Mouse (Mus musculus) stomach, embryonic 15.5 days (tissue): Measurements from ENCODE around the gene Exosc10. TPM values are rescaled to one million over a fixed set of nuclear protein-coding genes. Genes with fewer than 3 reads are reported as not detected.

Experiments used
- ATAC-seq: fragments of 200-750 bp; cut with Nextera tagmentation; 2 replicates; pipeline ENCODE4 v1.8.0; 2017; ENCODE audit warnings: low read depth, moderate number of reproducible peaks, moderate TSS enrichment; ENCODE audit not compliant: insufficient read depth, low FRiP score
- H3K27ac ChIP-seq: fragments of 300-500 bp; sonication (generic); 2 replicates; pipeline ENCODE4 v1.5.1; 2015; ENCODE audit warnings: mild to moderate bottlenecking, inconsistent platforms
- H3K27me3 ChIP-seq: fragments of 300-500 bp; sonication (generic); replicated peaks from 2 replicates; pipeline ENCODE4 v1.6.1; 2015; ENCODE audit warnings: inconsistent platforms
- H3K36me3 ChIP-seq: fragments of 300-500 bp; sonication (generic); 2 replicates; pipeline ENCODE4 v1.6.1; 2015; ENCODE audit warnings: inconsistent platforms
- H3K4me1 ChIP-seq: fragments of 300-500 bp; sonication (generic); 2 replicates; pipeline ENCODE4 v1.6.1; 2015; ENCODE audit warnings: inconsistent platforms
- H3K4me2 ChIP-seq: fragments of 300-500 bp; sonication (generic); 2 replicates; pipeline ENCODE4 v1.6.1; 2015; ENCODE audit warnings: mild to moderate bottlenecking, inconsistent platforms
- H3K4me3 ChIP-seq: fragments of 300-500 bp; sonication (generic); replicated peaks from 2 replicates; pipeline ENCODE4 v1.5.1; 2015; ENCODE audit warnings: inconsistent platforms
- H3K9ac ChIP-seq: fragments of 300-500 bp; sonication (generic); 2 replicates; pipeline ENCODE4 v1.6.1; 2015; ENCODE audit warnings: inconsistent platforms
- H3K9me3 ChIP-seq: fragments of 300-500 bp; sonication (generic); 2 replicates; pipeline ENCODE4 v1.6.1; 2016; ENCODE audit warnings: inconsistent platforms
- WGBS: fragments of 180-500 bp; shearing (Covaris S2); methylation state at CpG from one replicate; pipeline ENCODE4 v1.1.7; 2015; 5-methylcytosine and 5-hydroxymethylcytosine counted together
- polyA plus RNA-seq: library from polyadenylated mRNA; unstranded; fragments of >200 nt; fragmentation: Nextera tagmentation; extraction: Ambion mirVana; gene quantifications from 2 replicates; pipeline ENCODE4 v1.2.1, GENCODE M21; 2015

The Exosc10 gene
- polyA plus RNA-seq, 1 experiment from 2014 or later: 68.1 TPM

- H3K27me3 ChIP-seq: no peaks in the 10 kb centered on the region
- ATAC-seq: no peak
- H3K4me3 ChIP-seq: no peak overlapping the region
- peaks cover 54% of the 10 kb centered on the region for H3K36me3 ChIP-seq
- H3K27ac ChIP-seq: no peak overlapping the region
- no peak overlapping the region for H3K4me2 ChIP-seq
- no peaks in the 10 kb centered on the region for H3K4me1 ChIP-seq
- no peaks in the 10 kb centered on the region for H3K9me3 ChIP-seq
- H3K9ac ChIP-seq: no peak overlapping the region
- 86% methylated on average over 9 of the region's 9 CpGs for WGBS
Measured at GRCm38 (mm10) chr4:148580765-148581164, 22.5 kb downstream of the Exosc10 start.

- no peaks in the 10 kb centered on the region for H3K4me1 ChIP-seq
- 87% methylated on average over 5 of the region's 5 CpGs for WGBS
- no peaks in the 10 kb centered on the region for H3K27me3 ChIP-seq
- H3K4me3 ChIP-seq: no peak overlapping the region
- no peak for ATAC-seq
- peaks cover 47% of the 10 kb centered on the region for H3K36me3 ChIP-seq
- no peak overlapping the region for H3K4me2 ChIP-seq
- no peak overlapping the region for H3K9ac ChIP-seq
- no peaks in the 10 kb centered on the region for H3K9me3 ChIP-seq
- no peak overlapping the region for H3K27ac ChIP-seq
Measured at GRCm38 (mm10) chr4:148581422-148581821, 23.2 kb downstream of the Exosc10 start.

DNA sequence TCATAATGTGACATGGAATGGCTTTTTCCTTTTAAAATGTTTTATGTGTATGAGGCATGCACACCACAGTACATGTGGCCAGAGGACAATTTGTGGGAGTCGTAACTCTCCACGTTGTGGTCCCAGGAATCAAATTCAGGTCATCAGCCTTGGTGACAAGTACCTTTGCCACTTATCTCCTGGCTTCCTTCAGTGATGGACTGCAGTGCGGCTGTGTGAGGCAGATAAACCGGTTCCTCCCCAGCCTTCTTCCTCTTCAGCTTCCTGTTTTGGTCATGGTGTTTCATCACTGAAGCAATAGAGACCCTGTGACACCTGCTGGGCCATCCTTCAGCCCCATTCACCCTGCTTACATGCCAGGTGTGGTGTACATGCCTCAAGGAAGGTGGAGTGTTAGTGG is 25.0 kb downstream of the Exosc10 start:
- whole genome bisulfite sequencing: 61% methylated on average over 4 of the region's 4 CpGs
- Histone ChIP-seq H3K27me3 (no peaks in the 10 kb centered on the region), H3K27ac (no peak overlapping the region), H3K4me2 (no peak overlapping the region), H3K4me1 (no peaks in the 10 kb centered on the region), H3K9me3 (no peaks in the 10 kb centered on the region), H3K36me3 (peaks cover 41% of the 10 kb centered on the region), H3K9ac (no peak overlapping the region), H3K4me3 (no peak overlapping the region)
- ATAC-seq: no peak

DNA sequence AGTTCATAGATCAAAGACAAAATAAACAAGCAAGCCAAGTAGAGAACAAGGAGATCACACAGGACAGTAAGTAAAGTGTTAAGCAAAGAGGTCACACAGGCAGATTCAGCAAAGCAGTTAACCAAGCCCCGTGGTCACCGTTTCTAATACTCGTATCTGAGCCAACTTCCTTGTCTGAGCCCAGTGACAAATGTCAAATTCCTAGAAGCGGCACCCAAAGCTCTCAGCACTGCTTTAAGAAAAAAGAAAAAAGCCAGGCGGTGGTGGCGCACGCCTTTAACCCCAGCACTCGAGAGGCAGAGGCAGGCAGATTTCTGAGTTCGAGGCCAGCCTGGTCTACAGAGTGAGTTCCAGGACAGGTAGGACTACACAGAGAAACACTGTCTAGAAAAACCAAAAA is 28.4 kb downstream of the Exosc10 start:
- H3K4me2 ChIP-seq: no peak overlapping the region
- ATAC-seq: no peak
- H3K27me3 ChIP-seq: no peaks in the 10 kb centered on the region
- H3K4me1 ChIP-seq: peaks cover 4% of the 10 kb centered on the region
- peaks cover 12% of the 10 kb centered on the region; the same call in 1 of the 2 replicates for H3K36me3 ChIP-seq
- H3K4me3 ChIP-seq: no peak overlapping the region
- WGBS: 60% methylated on average over 9 of the region's 9 CpGs
- no peak overlapping the region for H3K27ac ChIP-seq
- no peaks in the 10 kb centered on the region for H3K9me3 ChIP-seq
- H3K9ac ChIP-seq: no peak overlapping the region

- no peak overlapping the region for H3K9ac ChIP-seq
- peaks cover 7% of the 10 kb centered on the region; the same call in 1 of the 2 replicates for H3K36me3 ChIP-seq
- H3K4me2 ChIP-seq: no peak overlapping the region
- no peak overlapping the region for H3K27ac ChIP-seq
- no peak overlapping the region for H3K4me3 ChIP-seq
- no peaks in the 10 kb centered on the region for H3K9me3 ChIP-seq
- no peaks in the 10 kb centered on the region for H3K27me3 ChIP-seq
- 77% methylated on average over 9 of the region's 9 CpGs for WGBS
- ATAC-seq: no peak
- peaks cover 12% of the 10 kb centered on the region for H3K4me1 ChIP-seq
Measured at GRCm38 (mm10) chr4:148588793-148589192, 30.6 kb downstream of the Exosc10 start.

DNA sequence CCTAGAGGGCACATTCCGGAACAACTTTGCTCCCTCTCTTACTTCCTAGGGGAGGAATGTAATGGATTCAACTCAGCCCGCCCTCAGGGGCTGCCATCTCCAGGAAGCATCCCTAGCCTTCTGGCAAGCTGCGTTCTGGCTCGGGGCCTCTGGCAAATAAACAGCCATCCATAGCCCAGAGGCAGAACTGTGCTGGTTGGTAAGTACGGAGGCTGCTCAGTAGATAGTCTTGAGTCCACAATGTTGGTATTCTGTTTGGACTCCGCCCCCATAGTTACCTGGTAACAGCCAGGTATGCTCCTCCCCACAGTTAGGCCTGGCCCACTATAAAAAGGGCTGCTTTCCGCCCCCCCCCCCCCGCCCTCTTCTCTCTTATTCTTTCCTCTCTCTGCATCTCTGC is 31.3 kb downstream of the Exosc10 start:
- H3K9ac ChIP-seq: no peak overlapping the region
- H3K27me3 ChIP-seq: no peaks in the 10 kb centered on the region
- no peak overlapping the region for H3K4me2 ChIP-seq
- peaks cover 15% of the 10 kb centered on the region for H3K36me3 ChIP-seq
- H3K27ac ChIP-seq: no peak overlapping the region
- WGBS: 54% methylated on average over 8 of the region's 8 CpGs
- H3K4me3 ChIP-seq: no peak overlapping the region
- H3K9me3 ChIP-seq: no peaks in the 10 kb centered on the region
- ATAC-seq: 0 out of 2 replicates have a peak, but pooled peaks have one; percentile 33
- H3K4me1 ChIP-seq: peaks cover 12% of the 10 kb centered on the region

GRCm38 (mm10) chr4:148590421-148591170 is 32.4 kb downstream of the Exosc10 start:
- Histone ChIP-seq H3K9ac (peak overlapping the region; percentile 10; the same call in 1 of the 2 replicates), H3K27ac (peak overlapping the region; percentile 55), H3K27me3 (no peaks in the 10 kb centered on the region), H3K4me3 (peak overlapping the region; percentile 100), H3K36me3 (peaks cover 25% of the 10 kb centered on the region), H3K4me2 (peak overlapping the region; percentile 87), H3K9me3 (no peaks in the 10 kb centered on the region), H3K4me1 (peaks cover 12% of the 10 kb centered on the region)
- 3% methylated on average over 18 of the region's 18 CpGs for WGBS
- no peak for ATAC-seq

GRCm38 (mm10) chr4:148591171-148591630 is 33.0 kb downstream of the Exosc10 start, which contains the start of gene Srm:
Gene Srm, plus strand, starts transcription at chr4:148591503.
- peak within 1 kb of the TSS; percentile 55 for H3K27ac ChIP-seq
- H3K4me1 ChIP-seq: peaks cover 12% of the 10 kb centered on the region
- WGBS: 1% methylated on average over 48 of the region's 50 CpGs
- ATAC-seq: peak; percentile 99
- H3K9ac ChIP-seq: peak within 1 kb of the TSS; percentile 92
- peaks cover 31% of the 10 kb centered on the region for H3K36me3 ChIP-seq
- H3K27me3 ChIP-seq: no peaks in the 10 kb centered on the region
- H3K9me3 ChIP-seq: no peaks in the 10 kb centered on the region
- H3K4me2 ChIP-seq: peak within 1 kb of the TSS; percentile 87
- H3K4me3 ChIP-seq: peak within 1 kb of the TSS; percentile 100

- WGBS: under 1% methylated on average over 52 of the region's 53 CpGs
- Histone ChIP-seq H3K27ac (peak overlapping the region; percentile 44; the same call in 1 of the 2 replicates), H3K4me1 (peaks cover 12% of the 10 kb centered on the region), H3K36me3 (peaks cover 37% of the 10 kb centered on the region), H3K4me3 (peak overlapping the region; percentile 100), H3K9ac (peak overlapping the region; percentile 92), H3K27me3 (no peaks in the 10 kb centered on the region), H3K9me3 (no peaks in the 10 kb centered on the region), H3K4me2 (peak overlapping the region; percentile 87)
- peak; percentile 5; the same call in 1 of the 2 replicates for ATAC-seq
Measured at GRCm38 (mm10) chr4:148591637-148592380, 33.6 kb downstream of the Exosc10 start.

DNA sequence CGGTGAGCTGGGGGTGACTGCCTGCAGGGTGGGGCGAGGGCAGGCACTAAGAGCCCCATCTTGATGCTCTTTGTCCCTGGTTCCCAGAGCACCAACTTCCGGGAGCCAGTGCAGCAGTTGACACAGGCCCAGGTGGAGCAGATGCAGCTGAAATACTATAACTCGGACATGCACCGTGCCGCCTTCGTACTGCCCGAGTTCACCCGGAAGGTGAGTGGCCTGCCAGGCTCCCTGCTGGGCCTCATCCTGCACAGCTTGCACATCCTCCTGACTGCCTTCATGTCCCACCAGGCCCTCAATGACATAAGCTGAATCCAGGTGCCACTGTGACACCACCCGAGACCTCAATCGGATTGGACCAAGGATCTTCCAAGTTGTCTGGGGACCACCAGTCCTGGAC is 35.8 kb downstream of the Exosc10 start:
- H3K9me3 ChIP-seq: no peaks in the 10 kb centered on the region
- H3K4me1 ChIP-seq: peaks cover 12% of the 10 kb centered on the region
- no peak overlapping the region for H3K4me2 ChIP-seq
- no peak for ATAC-seq
- no peaks in the 10 kb centered on the region for H3K27me3 ChIP-seq
- peaks cover 53% of the 10 kb centered on the region for H3K36me3 ChIP-seq
- no peak overlapping the region for H3K4me3 ChIP-seq
- H3K9ac ChIP-seq: no peak overlapping the region
- WGBS: 95% methylated on average over 11 of the region's 11 CpGs
- H3K27ac ChIP-seq: no peak overlapping the region

DNA sequence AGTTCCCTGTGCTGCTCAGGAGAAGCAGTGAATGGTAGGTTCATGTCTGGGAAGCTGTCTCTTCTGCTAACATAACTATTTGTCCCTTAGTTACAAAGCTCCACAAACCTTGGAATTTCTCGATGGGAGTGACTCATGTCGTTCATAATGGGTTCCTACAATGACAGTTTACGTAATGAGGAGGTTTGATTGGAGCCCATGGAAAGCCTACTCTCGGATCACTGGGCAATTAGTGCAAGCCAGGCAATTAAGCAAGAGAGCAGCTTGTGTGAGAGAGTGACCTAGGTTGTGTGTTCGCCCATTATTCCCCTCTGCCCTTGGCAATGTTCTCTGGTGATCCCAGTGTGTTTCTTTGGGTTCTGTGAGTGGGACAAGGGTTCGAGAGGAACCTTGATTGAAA is 37.7 kb downstream of the Exosc10 start:
- H3K27me3 ChIP-seq: no peaks in the 10 kb centered on the region
- H3K36me3 ChIP-seq: peaks cover 57% of the 10 kb centered on the region
- ATAC-seq: no peak
- H3K4me3 ChIP-seq: no peak overlapping the region
- no peak overlapping the region for H3K4me2 ChIP-seq
- no peak overlapping the region for H3K9ac ChIP-seq
- H3K27ac ChIP-seq: no peak overlapping the region
- WGBS: 79% methylated on average over 6 of the region's 6 CpGs
- H3K9me3 ChIP-seq: no peaks in the 10 kb centered on the region
- 0 out of 2 replicates have a peak, but pooled peaks cover 8% of the 10 kb centered on the region for H3K4me1 ChIP-seq

GRCm38 (mm10) chr4:148596731-148597130 is 38.5 kb downstream of the Exosc10 start:
- ATAC-seq: no peak
- Histone ChIP-seq H3K27ac (no peak overlapping the region), H3K4me1 (0 out of 2 replicates have a peak, but pooled peaks cover 8% of the 10 kb centered on the region), H3K9ac (no peak overlapping the region), H3K4me2 (no peak overlapping the region), H3K4me3 (no peak overlapping the region), H3K27me3 (no peaks in the 10 kb centered on the region), H3K36me3 (peaks cover 57% of the 10 kb centered on the region), H3K9me3 (no peaks in the 10 kb centered on the region)
- WGBS: 95% methylated on average over 3 of the region's 3 CpGs
